Mouse (Mus musculus): ENCODE data around the gene Babam2. TPM values are rescaled to one million over a fixed set of nuclear protein-coding genes. Genes with fewer than 3 reads are reported as not detected.

The Babam2 gene
- polyA plus RNA-seq, 1 experiment from 2014 or later, result 46.9 TPM

GRCm38 (mm10) chr5:31761836-31762235 lies 64.4 kb downstream of the Babam2 start:
- 95% methylated on average over 4 of the region's 4 CpGs for WGBS
- Histone ChIP-seq H3K4me3 (no peak overlapping the region), H3K9ac (replicated peaks) (no peak overlapping the region), H3K27ac (replicated peaks) (no peak overlapping the region), H3K27me3 (no peaks in the 10 kb centered on the region), H3K36me3 (no peaks in the 10 kb centered on the region), H3K9me3 (no peaks in the 10 kb centered on the region), H3K4me2 (replicated peaks) (no peak overlapping the region), H3K4me1 (no peaks in the 10 kb centered on the region)
- no peak for ATAC-seq (replicated peaks)

GRCm38 (mm10) chr5:31762773-31763172 lies 65.3 kb downstream of the Babam2 start:
- ATAC-seq (replicated peaks), result no peak
- H3K27me3 ChIP-seq, result no peaks in the 10 kb centered on the region
- H3K4me3 ChIP-seq, result no peak overlapping the region
- WGBS, result 96% methylated on average over 1 of the region's 1 CpGs
- no peaks in the 10 kb centered on the region for H3K9me3 ChIP-seq
- H3K27ac ChIP-seq (replicated peaks), result no peak overlapping the region
- no peak overlapping the region for H3K4me2 ChIP-seq (replicated peaks)
- no peaks in the 10 kb centered on the region for H3K36me3 ChIP-seq
- no peak overlapping the region for H3K9ac ChIP-seq (replicated peaks)
- no peaks in the 10 kb centered on the region for H3K4me1 ChIP-seq

- H3K4me2 ChIP-seq (replicated peaks), result no peak overlapping the region
- H3K9ac ChIP-seq (replicated peaks), result no peak overlapping the region
- no peak overlapping the region for H3K4me3 ChIP-seq
- no peaks in the 10 kb centered on the region for H3K4me1 ChIP-seq
- no peaks in the 10 kb centered on the region for H3K9me3 ChIP-seq
- WGBS, result 91% methylated on average over 2 of the region's 2 CpGs
- no peak overlapping the region for H3K27ac ChIP-seq (replicated peaks)
- no peaks in the 10 kb centered on the region for H3K36me3 ChIP-seq
- no peak for ATAC-seq (replicated peaks)
- H3K27me3 ChIP-seq, result no peaks in the 10 kb centered on the region
These were observed 68.3 kb downstream of the Babam2 start for GRCm38 (mm10) chr5:31765824-31766223.

- no peak overlapping the region for H3K9ac ChIP-seq (replicated peaks)
- WGBS, result 70% methylated on average over 4 of the region's 4 CpGs
- no peaks in the 10 kb centered on the region for H3K4me1 ChIP-seq
- H3K4me2 ChIP-seq (replicated peaks), result no peak overlapping the region
- no peaks in the 10 kb centered on the region for H3K9me3 ChIP-seq
- no peak overlapping the region for H3K4me3 ChIP-seq
- no peaks in the 10 kb centered on the region for H3K27me3 ChIP-seq
- no peaks in the 10 kb centered on the region for H3K36me3 ChIP-seq
- no peak for ATAC-seq (replicated peaks)
- no peak overlapping the region for H3K27ac ChIP-seq (replicated peaks)
These were observed 69.5 kb downstream of the Babam2 start for GRCm38 (mm10) chr5:31766841-31767542.

- Histone ChIP-seq H3K36me3 (no peaks in the 10 kb centered on the region), H3K9ac (replicated peaks) (no peak overlapping the region), H3K27ac (replicated peaks) (no peak overlapping the region), H3K27me3 (no peaks in the 10 kb centered on the region), H3K4me3 (no peak overlapping the region), H3K4me2 (replicated peaks) (no peak overlapping the region), H3K4me1 (no peaks in the 10 kb centered on the region), H3K9me3 (no peaks in the 10 kb centered on the region)
- 77% methylated on average over 5 of the region's 5 CpGs for WGBS
- ATAC-seq (replicated peaks), result no peak
These were observed 74.0 kb downstream of the Babam2 start for GRCm38 (mm10) chr5:31771486-31771885.

GRCm38 (mm10) chr5:31771921-31772320 lies 74.4 kb downstream of the Babam2 start:
- H3K27ac ChIP-seq (replicated peaks), result no peak overlapping the region
- H3K4me1 ChIP-seq, result no peaks in the 10 kb centered on the region
- H3K9ac ChIP-seq (replicated peaks), result no peak overlapping the region
- H3K4me3 ChIP-seq, result no peak overlapping the region
- no peak overlapping the region for H3K4me2 ChIP-seq (replicated peaks)
- H3K9me3 ChIP-seq, result no peaks in the 10 kb centered on the region
- no peaks in the 10 kb centered on the region for H3K36me3 ChIP-seq
- WGBS, result 96% methylated on average over 4 of the region's 4 CpGs
- no peaks in the 10 kb centered on the region for H3K27me3 ChIP-seq
- ATAC-seq (replicated peaks), result no peak

GRCm38 (mm10) chr5:31774976-31775375 lies 77.5 kb downstream of the Babam2 start:
- H3K27me3 ChIP-seq, result no peaks in the 10 kb centered on the region
- H3K4me2 ChIP-seq (replicated peaks), result no peak overlapping the region
- no peaks in the 10 kb centered on the region for H3K9me3 ChIP-seq
- H3K27ac ChIP-seq (replicated peaks), result no peak overlapping the region
- H3K36me3 ChIP-seq, result no peaks in the 10 kb centered on the region
- WGBS, result 90% methylated on average over 6 of the region's 6 CpGs
- ATAC-seq (replicated peaks), result no peak
- H3K4me1 ChIP-seq, result no peaks in the 10 kb centered on the region
- no peak overlapping the region for H3K9ac ChIP-seq (replicated peaks)
- no peak overlapping the region for H3K4me3 ChIP-seq

- Histone ChIP-seq H3K4me1 (peaks cover 4% of the 10 kb centered on the region; the same call in 1 of the 2 replicates), H3K9ac (replicated peaks) (no peak overlapping the region), H3K9me3 (no peaks in the 10 kb centered on the region), H3K36me3 (no peaks in the 10 kb centered on the region), H3K27ac (replicated peaks) (no peak overlapping the region), H3K4me3 (no peak overlapping the region), H3K4me2 (replicated peaks) (no peak overlapping the region), H3K27me3 (no peaks in the 10 kb centered on the region)
- 83% methylated on average over 5 of the region's 5 CpGs for WGBS
- ATAC-seq (replicated peaks), result no peak
These were observed 84.1 kb downstream of the Babam2 start for GRCm38 (mm10) chr5:31781624-31782023.

GRCm38 (mm10) chr5:31787201-31787600 lies 89.7 kb downstream of the Babam2 start:
- Histone ChIP-seq H3K4me1 (peaks cover 4% of the 10 kb centered on the region; the same call in 1 of the 2 replicates), H3K4me3 (no peak overlapping the region), H3K4me2 (replicated peaks) (no peak overlapping the region), H3K9ac (replicated peaks) (no peak overlapping the region), H3K27ac (replicated peaks) (no peak overlapping the region), H3K36me3 (no peaks in the 10 kb centered on the region), H3K9me3 (no peaks in the 10 kb centered on the region), H3K27me3 (no peaks in the 10 kb centered on the region)
- ATAC-seq (replicated peaks), result no peak
- WGBS, result 63% methylated on average over 3 of the region's 3 CpGs

- WGBS, result 90% methylated on average over 3 of the region's 3 CpGs
- Histone ChIP-seq H3K27ac (replicated peaks) (no peak overlapping the region), H3K27me3 (no peaks in the 10 kb centered on the region), H3K4me3 (no peak overlapping the region), H3K36me3 (no peaks in the 10 kb centered on the region), H3K4me1 (peaks cover 4% of the 10 kb centered on the region; the same call in 1 of the 2 replicates), H3K9me3 (no peaks in the 10 kb centered on the region), H3K9ac (replicated peaks) (no peak overlapping the region), H3K4me2 (replicated peaks) (no peak overlapping the region)
- no peak for ATAC-seq (replicated peaks)
These were observed 90.1 kb downstream of the Babam2 start for GRCm38 (mm10) chr5:31787622-31788021.

- no peaks in the 10 kb centered on the region for H3K36me3 ChIP-seq
- no peak overlapping the region for H3K9ac ChIP-seq (replicated peaks)
- H3K9me3 ChIP-seq, result no peaks in the 10 kb centered on the region
- no peak overlapping the region for H3K4me2 ChIP-seq (replicated peaks)
- 89% methylated on average over 6 of the region's 6 CpGs for WGBS
- H3K27ac ChIP-seq (replicated peaks), result no peak overlapping the region
- H3K4me1 ChIP-seq, result no peaks in the 10 kb centered on the region
- H3K27me3 ChIP-seq, result no peaks in the 10 kb centered on the region
- H3K4me3 ChIP-seq, result no peak overlapping the region
- no peak for ATAC-seq (replicated peaks)
These were observed 94.9 kb downstream of the Babam2 start for GRCm38 (mm10) chr5:31792338-31792737.

- 81% methylated on average over 8 of the region's 8 CpGs for WGBS
- H3K27ac ChIP-seq (replicated peaks), result no peak overlapping the region
- no peaks in the 10 kb centered on the region for H3K27me3 ChIP-seq
These were observed 95.4 kb downstream of the Babam2 start for GRCm38 (mm10) chr5:31792863-31793262.

GRCm38 (mm10) chr5:31795414-31795813 lies 97.9 kb downstream of the Babam2 start:
- WGBS, result 93% methylated on average over 3 of the region's 3 CpGs
- no peak for ATAC-seq (replicated peaks)
- no peaks in the 10 kb centered on the region for H3K4me1 ChIP-seq
- H3K36me3 ChIP-seq, result no peaks in the 10 kb centered on the region
- no peak overlapping the region for H3K4me3 ChIP-seq
- H3K27ac ChIP-seq (replicated peaks), result no peak overlapping the region
- H3K9ac ChIP-seq (replicated peaks), result no peak overlapping the region
- H3K27me3 ChIP-seq, result no peaks in the 10 kb centered on the region
- H3K9me3 ChIP-seq, result no peaks in the 10 kb centered on the region
- H3K4me2 ChIP-seq (replicated peaks), result no peak overlapping the region

More at GRCm38 (mm10) chr5:31792863-31793262, 95.4 kb downstream of the Babam2 start:
- no peak overlapping the region for H3K4me2 ChIP-seq (replicated peaks)
- no peak overlapping the region for H3K4me3 ChIP-seq
- H3K4me1 ChIP-seq, result no peaks in the 10 kb centered on the region
- no peaks in the 10 kb centered on the region for H3K36me3 ChIP-seq
- H3K9me3 ChIP-seq, result no peaks in the 10 kb centered on the region
- ATAC-seq (replicated peaks), result no peak
- H3K9ac ChIP-seq (replicated peaks), result no peak overlapping the region

Measured in forebrain, embryonic 15.5 days (tissue).